Mouse (Mus musculus) right cerebral cortex, postnatal 4 days (tissue): ENCODE data around the gene Dph3.
A peak's percentile ranks its signal among the peaks of the same experiment; 100 is the strongest.

Experiments used
- DNase-seq: peaks from one replicate; pipeline ENCODE4 v3.0.0-alpha.2; 2022

Gene Dph3

DNA sequence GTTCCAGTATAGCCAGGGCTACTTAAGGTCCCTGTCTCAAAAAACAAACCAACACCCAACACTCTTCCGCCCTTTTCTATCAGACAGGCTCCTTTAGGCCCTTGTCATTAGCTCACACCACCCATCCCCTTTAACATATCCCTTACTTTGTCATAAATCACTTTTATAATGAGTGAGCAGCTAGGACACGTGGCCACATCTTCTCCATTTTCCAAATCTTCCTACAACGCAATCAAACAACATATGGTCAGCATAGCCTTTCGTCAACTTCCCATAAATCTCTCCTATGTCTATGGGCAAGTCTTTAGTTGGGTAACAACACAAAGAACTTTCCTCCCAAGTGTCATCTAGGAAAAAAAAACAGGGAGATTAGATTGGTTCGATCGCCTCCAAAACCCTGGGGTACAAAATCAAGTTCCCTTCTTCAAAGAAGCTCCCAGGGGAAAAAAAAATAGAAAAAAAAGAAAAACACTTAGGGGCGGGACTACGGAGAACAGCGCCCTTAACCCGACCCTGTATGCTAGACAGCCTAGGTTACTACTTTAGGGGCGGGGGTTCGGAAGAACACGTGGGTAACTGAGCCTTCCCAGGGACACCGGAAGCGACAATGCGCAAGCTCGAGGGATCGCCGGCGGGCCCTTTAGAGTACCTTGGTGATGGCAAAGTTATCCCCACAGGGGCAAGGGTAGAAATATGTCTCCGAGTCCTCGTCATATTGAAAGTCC lies 606 bp downstream of the Dph3 start, which contains the start of gene Oxnad1:
TSS of gene Oxnad1 (plus strand) at position 614 of the 725 bp plus-strand sequence.
- DNase-seq, result no peak

DNA sequence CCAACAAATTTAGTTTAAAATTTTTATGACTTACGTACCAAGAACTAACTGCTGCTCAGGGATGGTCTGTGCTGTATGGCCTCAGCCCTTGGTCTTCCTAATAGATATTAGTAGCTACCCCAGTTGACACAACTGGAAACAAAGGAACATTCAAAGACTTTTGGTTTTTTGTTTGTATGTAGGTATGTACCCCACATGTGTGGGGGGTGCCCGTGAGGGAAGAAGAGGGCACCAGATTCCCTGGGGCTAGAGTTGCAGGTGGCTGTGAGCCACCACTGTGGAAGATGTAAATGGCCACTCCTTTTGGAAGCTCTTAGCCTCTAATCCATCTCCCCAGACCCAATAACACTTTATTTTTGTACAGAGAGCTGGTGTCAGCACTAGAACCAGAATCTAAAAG lies 2.1 kb downstream of the Dph3 start:
- no peak for DNase-seq

DNA sequence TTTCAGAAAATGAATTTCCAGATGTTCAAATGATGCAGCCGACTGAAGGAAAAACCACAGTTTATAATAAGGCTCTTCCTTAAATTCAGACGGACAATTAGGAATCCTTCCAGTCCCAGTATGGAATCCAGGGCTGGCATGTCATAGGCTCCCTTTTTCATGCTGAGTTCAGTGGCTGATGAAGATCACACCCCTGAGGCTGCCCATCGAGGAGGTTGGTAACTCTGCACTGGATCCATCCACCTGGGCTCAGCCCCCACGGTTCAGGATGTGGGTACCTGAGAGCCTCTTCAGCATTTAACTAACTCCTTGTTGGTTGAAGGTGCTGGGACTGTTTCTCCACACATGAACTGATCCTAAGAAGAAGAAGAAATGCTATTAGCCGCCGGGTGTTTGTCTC lies 2.6 kb downstream of the Dph3 start:
- no peak for DNase-seq

DNA sequence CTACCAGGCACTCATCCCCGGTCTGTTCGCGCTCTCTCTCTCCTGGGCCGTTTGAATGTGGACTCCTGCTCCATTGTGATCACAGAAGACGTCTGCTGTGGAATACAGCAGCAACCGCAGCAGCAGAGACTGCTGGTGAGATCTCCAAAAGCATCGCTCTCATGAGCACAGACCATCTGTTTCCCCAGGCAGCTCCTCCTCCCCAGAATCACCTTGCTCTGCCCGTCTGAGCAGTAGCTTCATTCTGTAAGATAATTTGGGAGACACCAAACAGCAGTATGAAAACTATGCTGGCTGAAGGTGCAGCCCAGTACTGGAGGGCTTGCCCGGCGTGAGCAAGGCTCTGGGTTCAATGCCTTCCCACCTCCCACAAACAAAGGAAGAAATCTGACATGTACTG lies 4.5 kb downstream of the Dph3 start:
- no peak for DNase-seq

DNA sequence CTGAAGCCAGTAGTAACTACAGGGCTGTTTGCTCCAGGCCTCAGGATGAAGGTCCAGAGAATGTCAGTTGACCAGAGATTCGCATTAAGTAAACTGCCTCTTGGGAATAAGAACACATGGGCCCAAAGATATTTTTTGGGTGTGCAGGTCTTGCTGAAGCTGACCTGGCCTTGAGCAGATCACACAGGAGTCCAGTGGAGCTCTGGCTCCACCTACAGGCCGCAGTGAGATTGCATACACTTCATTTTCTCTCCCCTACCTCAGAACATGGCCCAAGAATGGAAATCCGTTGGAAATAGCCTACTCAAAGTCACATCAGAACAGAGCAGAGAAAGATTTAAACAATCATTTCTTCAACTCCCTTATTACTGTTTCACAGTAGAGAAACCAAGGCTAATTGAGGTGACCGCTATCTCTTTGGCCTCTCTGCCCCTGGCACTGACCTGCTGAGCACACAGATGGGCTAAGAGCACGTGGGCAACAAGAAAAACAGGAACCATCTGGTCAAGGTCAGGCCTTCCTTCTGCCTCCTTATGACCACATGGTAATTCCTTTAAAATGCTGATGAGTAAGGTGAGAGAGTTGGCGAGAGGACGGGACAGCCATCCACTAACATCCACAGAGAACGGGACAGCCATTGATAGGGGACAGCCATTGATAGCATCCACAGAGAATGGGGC lies 8.5 kb downstream of the Dph3 start:
- peak; percentile 73 for DNase-seq

DNA sequence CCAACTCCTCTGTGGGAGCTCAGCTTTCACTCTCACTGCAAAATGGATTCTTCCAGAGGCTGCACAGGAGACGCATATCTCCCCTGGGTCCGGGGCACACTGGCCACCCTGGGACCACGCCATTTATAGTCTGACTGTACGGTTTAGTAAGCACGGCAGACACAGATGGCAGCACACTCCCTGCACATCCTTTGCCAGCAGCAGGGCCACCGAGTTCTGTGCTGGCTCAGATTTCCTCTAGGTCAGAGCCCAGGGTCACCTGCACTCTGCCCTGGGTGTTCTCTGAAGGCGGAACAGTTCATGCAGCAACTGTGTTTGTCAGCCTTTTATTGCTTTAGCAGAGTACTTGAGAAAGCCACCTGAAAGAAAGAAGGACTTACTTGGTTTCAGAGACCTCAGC lies 11.6 kb downstream of the Dph3 start:
- DNase-seq, result no peak

DNA sequence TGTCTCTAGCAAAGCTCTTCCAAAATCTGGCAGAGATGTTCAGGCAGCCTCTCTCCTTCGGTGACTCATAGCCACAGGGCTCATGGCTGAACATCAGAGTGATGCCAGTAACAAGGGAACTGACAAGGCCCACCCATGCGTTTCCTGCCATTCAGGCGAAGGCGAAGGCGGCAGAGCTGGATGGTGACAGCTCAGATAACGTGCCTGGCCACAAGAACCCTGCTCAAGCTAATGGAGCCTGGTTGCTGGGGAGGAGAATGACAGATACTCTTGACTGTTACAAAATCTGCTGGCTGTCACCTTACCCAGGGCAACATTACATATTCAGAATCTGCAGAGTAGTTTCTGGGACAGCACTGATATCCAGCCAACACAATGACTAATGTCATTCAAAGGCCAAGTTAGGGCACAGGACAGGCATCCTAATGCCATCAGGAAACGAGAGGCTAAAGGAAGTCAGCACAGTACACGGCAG lies 12.3 kb downstream of the Dph3 start:
- no peak for DNase-seq

DNA sequence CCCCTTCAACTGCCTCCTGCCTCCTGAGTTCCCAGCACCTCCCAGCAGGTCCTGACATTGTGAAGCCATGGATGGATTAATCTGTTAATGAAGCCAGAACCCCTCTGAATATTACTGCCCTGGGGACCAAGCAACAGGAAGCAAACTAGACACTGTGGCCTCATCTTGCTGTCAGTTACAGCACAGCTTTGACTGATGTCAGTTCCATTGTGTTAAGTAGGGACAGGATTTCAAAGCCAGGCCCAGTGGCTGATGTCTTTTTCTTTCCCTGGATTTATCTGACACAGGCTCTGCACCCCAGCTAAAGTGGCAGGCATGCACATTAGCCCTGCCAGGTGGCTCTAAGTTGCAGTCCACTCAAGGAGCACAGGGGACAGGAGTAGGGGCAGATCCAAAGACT lies 12.7 kb downstream of the Dph3 start:
- DNase-seq, result no peak

DNA sequence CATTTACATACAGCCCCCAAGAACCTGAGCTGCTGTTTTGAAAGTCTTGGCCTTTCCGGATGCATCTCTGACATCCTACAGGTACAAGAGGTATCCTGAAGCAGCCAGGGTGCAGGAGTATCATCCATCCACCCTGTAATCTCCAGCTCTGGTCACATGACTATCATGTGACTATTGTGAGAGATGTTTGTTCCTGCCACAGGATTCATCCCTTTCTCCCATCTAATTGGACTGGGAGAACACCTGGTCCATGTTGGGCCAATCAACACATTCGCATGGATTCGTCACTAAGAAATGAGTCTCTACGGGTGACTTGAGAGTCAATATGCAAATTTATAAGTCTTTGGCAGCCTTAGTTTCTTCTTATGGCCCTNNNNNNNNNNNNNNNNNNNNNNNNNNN lies 24.1 kb downstream of the Dph3 start:
- no peak for DNase-seq

DNA sequence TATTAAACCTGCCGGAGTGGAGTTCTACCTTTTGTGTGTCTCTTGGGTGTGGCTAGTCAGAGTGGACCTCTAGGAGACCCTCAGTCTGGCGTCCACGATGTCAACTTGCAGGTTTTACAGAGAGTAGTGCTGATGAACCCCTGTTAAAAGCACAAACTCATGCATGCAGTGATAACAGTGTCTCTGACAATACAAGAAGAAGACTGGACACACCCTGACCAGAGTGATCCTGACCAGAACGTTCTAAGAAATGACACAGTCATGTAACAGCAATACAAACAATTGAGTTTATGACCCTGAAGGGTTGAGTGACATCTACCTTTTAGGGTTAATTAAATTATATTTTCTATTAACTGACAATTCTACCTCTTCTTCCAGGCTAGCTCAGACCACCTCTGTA lies 27.9 kb downstream of the Dph3 start:
- no peak for DNase-seq

DNA sequence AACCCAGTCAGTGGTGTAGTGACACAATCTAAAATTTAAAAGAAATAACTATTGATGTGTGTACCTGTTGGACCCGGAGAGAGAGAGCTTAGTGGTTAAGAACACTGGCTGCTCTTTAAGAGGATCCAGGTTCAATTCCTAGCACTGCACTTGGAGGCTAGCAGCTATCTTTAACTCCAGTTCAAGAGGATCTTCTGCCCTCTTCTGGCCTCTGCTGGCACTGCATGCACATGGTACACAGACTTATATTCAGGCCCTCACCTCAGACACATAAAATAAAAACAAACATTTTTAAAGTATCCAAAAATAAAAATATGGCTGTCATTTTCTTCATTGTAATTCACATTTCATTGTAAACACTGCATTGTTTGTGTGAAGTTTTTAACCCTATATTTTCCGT lies 28.9 kb downstream of the Dph3 start:
- peak; percentile 58 for DNase-seq

DNA sequence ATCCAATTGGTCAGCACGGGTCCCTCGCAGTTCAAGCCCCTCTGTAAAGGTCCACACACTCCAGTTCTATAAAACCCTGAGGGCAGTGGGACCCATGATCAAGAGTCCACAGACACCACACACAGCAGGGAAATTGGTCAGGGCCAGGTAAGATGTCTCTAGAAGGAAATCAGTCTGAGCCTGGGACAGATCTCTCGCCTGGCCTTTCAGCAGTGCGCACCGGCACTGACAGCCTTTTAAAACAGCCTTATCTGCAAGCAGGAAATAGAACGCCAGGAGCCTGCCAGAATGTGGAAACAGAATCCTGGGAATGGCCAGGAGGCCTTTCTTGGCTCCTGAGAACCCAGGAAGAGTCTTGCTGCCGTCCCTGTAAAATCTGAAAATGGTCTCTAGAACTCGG lies 29.7 kb downstream of the Dph3 start:
- no peak for DNase-seq

DNA sequence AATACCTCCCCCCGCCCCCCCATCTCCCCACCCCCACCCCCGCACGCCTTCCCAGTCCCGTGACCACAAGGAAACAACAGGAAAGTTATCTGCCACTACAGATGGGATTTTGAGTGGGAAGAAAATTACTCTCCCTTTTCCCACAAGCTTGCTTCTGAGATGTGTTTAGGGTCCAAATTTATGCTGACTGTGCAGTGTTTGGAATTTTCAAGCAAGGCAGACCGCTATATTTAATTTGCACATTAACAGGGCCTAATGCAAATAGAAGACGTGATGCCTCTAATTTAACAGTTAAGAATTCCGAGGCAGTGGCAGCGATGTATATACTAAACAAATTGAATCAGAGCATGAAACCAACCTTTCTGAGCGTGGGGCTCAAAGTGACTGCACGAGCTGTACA lies 30.7 kb downstream of the Dph3 start:
- DNase-seq, result no peak

DNA sequence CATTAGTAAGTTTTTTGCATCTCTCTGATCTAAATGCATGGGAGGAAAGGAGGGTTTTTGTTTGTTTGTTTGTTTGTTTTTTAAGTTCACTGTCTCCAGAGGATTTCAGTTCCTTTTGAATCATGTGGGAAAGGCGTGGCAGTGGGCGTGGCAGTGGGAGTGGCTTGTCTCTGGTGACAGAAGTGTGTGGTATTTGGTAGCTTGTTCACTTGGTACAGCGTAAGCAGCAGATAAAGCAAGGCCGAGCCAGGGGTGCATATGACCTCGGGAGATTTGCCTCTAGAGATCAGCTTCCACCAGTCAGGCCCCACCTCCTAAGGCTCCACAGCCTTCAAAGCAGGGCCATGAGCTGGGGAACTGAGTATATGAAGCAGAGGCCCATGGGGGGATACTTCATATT lies 31.6 kb downstream of the Dph3 start:
- DNase-seq, result no peak

DNA sequence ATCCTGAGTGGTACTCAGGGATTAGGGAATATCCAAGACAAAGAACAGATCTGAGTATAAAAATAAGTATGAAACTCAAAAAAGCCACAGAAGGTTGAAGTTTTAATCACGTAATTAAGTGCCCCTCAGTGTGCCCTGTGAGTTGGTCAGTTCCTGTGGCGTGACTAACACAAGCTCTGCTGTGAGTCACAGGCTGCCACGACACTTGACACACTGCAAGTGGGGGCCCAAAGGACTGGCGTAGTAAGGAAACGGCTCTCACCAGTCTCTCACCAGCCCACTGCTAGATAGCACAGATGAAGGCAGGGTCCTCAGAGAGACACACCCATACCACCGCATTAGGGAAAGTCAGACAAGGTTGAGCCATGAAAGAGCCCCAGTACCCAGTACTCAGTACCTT lies 35.4 kb downstream of the Dph3 start:
- DNase-seq, result no peak

DNA sequence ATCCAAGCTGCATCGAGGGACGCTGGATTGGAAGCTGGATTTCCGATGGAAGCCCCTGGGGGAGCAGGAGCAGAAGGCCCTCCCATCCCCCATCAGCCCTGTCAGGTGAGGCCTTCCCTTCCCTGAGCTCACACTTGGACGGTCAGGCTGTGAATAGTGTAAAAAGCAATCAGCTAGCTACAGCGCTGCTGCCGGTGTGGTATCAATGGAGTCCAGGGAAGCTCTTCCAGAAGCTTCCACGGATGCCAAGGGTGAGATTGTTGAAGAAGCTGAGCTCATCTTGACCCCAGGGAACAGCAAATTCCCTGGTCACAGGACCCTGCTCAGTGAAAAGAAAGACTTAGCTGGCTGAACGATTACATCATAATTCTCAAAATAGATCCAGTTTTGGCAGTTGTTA lies 39.2 kb downstream of the Dph3 start:
- no peak for DNase-seq

DNA sequence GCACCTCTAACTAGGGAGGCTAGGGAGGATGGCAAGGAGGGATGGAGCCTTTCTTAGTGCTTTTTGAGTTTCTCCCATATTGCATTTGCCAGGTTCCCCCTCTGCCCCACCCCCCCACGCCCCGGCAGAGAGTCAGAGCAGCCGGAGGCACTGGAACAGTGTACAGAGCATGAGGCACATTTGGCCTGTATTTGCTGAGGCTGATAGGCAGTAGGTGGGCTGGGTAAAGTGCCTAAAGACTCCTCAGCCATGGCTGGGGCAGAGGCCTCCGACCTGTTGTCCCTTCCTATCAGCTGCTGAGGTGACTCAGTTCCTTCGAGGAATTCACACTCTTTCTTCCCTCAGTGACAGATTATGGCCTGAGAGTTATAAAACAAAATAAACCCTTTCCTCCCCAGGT lies 43.4 kb downstream of the Dph3 start:
- no peak for DNase-seq

DNA sequence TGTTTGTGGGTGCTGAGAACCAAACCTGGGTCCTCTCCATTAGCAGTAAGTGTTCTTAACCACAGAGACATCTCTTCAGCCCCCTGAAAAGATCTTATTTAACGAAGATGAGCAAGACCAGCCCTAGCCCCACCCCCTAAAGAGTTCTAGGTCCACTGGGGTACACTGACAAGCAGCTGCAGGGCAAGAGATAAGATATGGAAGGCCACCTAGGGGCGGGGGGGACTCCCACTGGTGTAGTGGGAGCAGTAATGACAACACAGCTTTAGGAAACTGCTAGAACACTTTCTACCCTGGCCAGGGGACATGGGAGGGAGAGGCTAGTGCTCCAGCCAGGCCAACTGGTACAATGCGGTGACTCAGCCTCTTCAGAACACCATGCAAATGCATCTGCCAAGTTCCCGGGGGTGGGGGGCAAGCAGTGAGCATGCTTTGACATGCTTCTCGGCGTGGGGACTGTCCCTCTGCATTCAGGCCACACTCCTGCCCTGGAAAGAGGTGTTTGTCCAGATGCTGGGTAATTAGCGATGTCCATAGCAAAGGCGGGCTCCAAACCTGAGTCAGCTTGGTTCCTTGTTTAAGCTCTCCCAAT lies 47.8 kb downstream of the Dph3 start:
- DNase-seq, result no peak

DNA sequence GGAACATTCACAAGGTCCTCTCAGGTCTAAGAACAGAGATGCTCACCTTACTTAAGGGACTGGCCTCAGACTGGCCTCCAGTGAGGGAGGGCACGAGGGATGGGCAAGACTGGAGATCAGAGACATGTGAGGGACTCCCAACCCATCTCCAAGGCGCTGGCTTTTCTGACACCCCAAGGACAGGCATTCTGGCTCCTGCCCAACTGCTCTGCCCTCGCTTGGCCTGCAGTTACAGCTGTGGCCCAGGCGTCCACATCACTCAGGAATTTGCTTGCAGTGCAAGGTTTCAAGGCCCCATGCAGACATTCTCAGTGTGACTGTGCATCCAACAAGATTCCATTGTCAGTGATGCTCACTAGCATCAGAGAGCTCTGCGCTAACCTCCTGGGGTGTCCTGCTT lies 49.0 kb downstream of the Dph3 start:
- DNase-seq, result no peak

DNA sequence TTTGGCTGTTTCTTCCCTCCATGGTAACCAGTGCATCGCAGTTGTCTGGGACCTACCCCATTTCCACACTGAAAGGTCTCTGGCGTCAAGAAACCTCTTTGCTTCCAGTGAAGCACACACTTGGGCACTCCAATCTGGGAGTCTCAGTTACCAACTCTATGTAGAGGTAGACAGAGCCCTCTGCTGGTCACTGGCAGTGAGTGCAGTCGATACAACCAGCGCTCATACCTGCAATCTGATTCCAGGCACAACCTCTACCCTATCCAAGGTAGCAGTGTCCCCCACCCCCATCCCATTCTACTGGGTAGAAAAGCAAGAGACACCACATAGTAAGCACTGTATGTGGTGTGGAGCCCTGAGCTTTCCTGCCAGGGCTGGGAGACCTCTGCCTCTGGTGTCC lies 53.0 kb downstream of the Dph3 start:
- DNase-seq, result peak; percentile 60
